Mouse (Mus musculus): ENCODE results near the gene Slc25a12.
A peak's percentile ranks its signal among the peaks of the same experiment; 100 is the strongest.
"Not testable (repeated sequence)": the region's sequence is repeated elsewhere in the genome, so short reads cannot be mapped to it uniquely, and the experiment has no call there.

Gene Slc25a12

DNA sequence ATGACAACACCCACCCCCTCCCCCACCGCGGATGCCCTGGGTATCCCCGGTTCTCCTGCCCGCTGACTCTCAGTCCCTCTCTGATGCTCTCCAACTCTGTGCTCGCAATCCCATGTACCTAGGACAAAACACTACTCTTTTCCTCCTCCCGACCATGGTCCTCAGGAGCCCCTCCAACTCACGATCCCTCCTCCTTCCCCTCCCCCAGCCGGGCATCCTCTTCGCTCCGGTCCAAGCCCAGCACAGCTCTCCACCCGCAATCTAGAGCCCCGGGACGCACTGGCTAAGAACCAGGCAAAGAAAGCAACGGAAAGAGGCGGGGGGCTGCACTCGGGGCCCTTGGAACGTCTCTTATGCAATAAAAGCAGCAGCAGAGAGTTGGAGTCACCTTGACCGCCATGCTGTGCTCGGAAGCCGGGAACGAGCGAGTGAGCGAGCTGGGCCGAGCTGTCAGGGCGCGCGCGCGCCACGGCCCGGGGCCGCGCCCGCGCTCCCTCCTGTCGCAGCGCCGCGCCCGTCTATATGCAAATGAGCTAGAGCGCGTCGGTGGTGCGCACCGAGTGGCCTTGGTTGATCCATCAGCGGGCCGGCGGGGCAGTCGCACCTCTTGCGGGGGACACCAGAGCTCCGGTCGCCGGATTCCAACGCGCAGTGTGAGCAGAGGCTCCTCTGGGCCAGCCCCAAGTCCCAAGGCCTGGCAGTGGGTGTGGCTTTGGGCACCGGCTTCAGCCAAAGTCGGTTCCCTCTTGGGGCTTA is at the start of gene Slc25a12:
TSS of gene Slc25a12 (minus strand) at position 625 of the 756 bp plus-strand sequence.
- peak; percentile 70 for DNase-seq (ENCODE audit: low read depth, low spot score)

DNA sequence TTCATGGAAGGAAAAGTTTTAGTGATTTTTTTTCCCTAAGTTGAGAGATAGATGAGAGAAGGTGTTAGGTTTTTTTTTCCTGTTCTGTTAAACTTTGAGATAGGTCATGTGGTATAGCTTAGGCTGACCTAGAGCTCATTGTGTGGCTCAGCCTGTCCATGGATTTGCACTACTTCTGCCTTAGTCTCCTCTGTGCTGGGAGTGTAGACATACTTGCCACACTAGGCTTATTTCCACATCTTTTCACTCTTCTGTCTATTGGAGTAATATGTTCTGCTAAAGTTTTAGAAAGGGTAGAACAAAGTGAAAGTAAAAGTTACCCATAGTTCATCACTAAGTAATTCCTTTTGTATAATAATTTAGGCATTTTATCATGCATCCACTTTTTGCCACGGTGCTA is 38.1 kb upstream of the Slc25a12 start:
- DNase-seq (ENCODE audit: low read depth, low spot score), result no peak

DNA sequence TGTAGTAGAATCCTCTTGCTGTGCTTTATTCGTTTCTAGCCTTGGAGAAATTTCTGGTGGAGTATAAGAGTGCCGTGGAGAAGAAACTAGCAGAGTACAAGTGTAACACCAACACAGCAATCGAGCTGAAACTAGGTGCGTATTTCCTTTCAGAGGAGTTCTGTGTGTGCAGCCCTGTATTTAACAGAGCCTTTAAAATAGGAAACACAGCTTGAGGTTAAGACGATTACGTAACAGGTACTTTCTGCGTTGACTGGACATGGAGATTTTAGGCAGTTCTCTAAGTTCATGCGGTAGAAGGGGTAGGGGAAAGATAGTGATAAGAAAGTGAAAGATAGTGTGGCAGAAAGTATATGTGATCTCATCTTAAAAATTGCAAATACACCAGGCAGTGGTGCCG is 22.3 kb upstream of the Slc25a12 start:
- DNase-seq (ENCODE audit: low read depth, low spot score), result no peak

DNA sequence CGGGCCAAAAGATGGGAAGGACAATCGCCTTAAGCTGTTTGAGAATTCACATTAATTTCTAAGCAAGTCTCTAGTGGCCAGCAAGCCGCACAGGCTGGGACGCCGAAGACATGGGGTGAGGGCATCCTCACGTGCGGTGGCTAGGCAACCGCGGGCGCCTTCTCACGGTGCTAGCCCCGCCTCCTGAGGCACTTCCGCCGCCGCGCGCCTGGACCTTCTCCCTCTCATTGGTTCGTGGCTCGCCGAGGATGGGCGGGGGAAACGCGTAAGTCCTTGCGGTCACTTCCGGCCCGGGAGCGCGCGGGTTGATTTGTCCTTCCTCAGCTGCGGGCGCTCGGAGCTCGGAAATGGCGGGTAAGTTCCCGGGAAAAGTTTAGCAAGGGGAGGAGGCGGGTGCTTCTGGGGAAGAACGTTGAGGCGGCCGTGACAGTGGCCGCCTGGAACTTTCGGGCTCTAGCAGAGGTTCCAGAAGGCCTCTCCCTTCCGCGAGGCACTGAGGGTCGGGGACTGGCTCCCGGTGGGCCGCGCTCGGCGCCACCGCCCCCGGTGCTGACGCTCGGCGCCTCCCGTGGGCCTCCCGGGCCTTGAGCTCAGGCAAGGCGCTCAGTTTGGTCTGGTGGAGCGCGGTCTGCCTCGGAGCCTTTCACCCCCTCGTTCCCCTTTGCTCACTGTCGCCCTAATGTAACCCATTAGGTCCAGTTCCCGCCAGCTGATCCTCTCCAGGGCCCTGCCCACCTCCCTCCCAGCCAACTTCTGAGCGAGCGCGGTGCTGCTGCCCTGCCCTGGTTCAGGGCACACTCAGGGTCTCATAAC is 21.6 kb upstream of the Slc25a12 start, which contains the start of gene Hat1:
TSS of gene Hat1 (plus strand) at position 8 of the 813 bp plus-strand sequence.
- peak; percentile 89 for DNase-seq (ENCODE audit: low read depth, low spot score)

DNA sequence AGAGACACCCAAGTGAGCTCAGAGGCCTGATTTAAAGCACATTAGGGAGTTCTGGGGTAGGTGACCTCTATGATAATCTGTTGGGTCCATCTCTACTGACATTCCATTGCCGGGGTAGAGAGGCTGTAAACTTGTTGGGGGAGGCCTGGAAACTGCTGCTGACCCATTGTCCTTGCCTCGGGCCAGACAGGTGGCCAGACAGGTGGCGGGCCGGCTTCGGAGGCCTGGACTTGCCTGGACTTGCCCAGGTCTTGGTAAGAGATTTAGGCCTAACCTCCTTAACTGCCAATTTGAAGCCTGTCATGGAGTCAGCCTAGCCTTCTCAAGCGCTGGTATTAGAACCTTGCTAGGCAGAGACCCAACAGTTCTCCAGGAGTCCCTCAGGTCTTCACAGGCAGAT is 20.2 kb upstream of the Slc25a12 start:
- DNase-seq (ENCODE audit: low read depth, low spot score), result no peak

DNA sequence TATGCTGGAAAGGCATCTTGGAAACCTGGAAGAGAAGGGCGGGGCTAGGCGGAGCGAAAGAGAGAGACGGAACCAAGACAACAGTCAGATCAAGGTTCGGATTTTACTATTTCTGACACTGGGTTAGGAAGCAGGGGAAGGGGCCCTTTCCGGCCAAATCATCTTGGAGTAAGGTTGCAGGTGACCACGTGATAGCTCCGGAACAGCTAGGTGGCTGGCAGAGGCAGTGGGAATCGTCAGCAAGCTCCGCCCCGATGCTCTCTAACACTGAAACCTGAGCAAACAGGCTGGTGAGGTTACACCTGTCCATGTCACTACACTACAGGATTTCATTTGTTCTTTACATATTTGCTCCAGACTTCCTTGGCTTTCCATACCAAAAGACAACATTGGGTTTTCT is 16.3 kb upstream of the Slc25a12 start:
- no peak for DNase-seq (ENCODE audit: low read depth, low spot score)

DNA sequence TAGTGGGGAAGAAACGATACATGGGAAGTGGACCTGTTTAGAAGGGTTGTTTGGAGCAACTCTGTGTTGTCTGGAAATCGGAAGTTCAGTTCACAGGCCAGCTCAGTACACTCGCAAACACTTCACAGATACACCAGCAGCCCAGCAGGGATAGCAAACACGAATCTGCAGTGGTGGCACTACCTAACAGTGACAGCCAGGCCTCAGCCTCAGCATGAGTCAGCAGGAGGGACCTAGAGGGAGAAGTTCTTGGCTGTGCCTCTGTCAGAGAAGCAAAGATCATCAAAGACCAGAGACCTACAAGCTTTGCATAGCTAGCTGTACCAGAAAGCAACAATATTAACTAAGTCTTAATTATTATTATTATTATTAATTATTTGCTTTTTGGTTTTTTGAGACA is 14.4 kb upstream of the Slc25a12 start:
- no peak for DNase-seq (ENCODE audit: low read depth, low spot score)

DNA sequence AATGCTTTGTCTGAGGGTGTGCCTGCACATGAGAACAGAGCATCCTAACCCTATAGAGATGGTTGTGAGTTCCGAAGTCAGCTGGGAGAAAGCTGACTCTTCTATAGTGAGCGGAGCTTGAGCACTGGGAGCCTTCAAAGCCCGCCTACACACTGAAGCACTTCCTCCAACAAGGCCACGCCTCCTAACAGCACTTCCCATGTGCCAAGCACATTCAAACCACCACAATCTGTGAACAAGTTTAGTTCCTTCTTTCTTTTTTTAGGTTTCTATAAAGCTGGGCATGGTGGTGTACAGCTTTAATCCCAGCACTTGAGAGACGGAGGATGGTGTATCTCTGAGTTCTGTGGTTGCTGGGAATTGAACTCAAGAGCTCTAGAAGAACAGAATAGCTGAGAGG is 9.9 kb upstream of the Slc25a12 start:
- no peak for DNase-seq (ENCODE audit: low read depth, low spot score)

DNA sequence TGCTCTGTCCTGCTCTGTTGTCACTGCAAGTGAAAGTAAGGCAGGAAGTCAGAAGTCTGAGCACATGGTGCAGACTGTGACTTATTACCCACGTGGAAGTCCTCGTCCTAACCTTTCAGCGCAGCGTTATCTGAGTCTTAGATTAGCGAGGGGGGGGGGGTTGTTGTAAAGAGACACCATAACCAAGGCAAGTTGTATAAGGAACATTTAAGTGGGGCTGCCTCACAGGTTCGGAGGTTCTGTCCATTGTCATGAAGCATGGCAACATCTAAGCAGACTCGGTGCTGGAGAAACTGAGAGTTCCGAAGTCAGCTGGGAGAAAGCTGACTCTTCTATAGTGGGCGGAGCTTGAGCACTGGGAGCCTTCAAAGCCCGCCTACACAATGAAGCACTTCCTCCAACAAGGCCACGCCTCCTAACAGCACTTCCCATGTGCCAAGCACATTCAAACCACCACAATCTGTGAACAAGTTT is 8.9 kb upstream of the Slc25a12 start:
- DNase-seq (ENCODE audit: low read depth, low spot score), result no peak

DNA sequence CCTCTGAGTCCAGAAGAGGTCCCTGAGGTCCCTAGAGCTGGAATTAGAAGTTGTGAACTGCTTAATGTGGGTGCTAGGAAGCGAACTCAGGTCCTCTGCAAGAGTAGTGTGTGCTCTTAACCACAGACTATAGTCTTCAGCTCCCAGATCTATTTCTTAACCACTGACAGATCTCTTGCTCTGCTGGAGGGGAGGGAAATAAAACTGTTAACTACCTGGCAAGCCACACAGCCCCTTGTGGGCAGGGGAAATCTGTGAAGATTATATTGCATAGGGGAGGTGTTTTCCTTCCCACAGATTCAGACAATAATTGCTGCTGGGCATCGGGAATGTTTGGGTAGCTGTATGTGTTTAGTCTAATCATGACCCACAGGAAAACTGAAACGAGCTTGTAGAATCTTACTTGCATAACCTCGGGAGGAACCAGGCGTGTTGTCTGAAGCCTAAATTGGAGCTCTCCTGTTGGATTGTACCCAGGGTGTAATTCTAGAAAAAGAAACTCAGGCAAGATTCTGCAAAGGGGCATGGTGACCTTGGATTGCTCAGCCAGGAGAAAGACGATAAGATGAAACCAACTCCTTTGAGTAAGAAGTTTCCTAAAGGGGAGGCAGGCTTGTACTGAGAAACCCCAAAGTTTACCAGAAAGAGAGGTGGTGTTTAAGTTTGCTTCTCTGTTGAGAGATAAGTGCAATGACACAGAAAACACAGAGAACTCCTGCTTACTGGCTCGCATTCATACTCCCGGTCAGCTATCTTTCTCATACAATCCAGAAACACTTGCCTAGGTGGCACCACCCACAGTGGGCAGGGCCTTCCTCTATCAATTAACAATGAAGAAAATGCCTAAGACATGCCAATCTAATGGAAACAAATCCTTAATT is 7.0 kb upstream of the Slc25a12 start:
- no peak for DNase-seq (ENCODE audit: low read depth, low spot score)

DNA sequence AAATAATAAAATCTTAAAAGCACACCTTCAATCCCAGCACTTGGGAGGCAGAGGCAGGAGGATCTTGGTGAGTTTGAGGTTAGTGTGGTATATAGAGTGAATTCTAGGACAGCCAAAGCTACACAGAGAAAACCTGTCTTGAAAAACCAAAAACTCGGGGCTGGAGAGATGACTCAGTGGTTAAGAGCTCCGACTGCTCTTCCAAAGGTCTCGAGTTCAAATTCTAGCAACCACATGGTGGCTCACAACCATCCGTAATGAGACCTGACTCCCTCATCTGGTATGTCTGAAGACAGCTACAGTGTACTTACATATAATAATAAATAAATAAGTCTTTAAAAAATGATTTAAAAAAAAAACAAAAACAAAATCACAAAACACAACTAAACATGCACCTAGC is 4.7 kb upstream of the Slc25a12 start:
- DNase-seq (ENCODE audit: low read depth, low spot score), result not testable (repeated sequence)

DNA sequence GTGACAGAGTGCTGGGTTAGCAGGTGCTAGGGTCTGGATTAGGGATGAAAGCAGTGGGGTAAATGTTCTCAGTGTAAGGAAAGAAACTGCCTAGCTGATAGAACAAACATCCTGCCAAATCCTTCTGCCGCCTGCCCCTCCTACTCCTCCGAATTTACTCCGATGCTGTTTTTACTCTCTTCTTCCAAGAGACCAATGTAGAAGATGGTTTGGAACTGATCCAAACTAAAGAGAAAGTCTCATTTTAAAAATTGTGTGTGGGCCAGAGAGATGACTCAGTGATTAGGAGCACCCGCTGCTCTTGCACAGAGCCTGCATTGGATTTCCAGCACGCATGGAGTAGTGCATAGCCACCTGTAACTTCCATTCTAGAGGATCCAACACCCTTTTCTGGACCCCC is 4.2 kb upstream of the Slc25a12 start:
- DNase-seq (ENCODE audit: low read depth, low spot score), result no peak

DNA sequence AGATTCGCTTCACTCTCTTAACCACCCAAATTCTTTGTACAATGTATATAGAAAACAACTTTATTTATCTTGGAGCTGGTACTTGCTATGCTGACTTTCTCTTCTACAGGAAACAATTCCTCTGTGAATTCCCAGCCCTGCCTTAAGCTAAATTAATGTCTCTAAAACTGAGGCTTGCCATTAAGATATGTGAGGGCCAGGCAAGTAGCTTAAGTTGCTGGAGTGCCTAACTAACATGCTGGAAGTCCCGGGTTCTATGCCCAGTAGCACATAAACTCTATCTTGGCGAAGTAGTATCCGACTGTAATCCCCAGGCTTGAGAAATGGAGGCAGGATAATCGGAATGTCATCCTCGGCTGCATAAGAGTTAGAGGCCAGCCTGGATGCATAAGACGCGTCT is 537 bp upstream of the Slc25a12 start:
- no peak for DNase-seq (ENCODE audit: low read depth, low spot score)

DNA sequence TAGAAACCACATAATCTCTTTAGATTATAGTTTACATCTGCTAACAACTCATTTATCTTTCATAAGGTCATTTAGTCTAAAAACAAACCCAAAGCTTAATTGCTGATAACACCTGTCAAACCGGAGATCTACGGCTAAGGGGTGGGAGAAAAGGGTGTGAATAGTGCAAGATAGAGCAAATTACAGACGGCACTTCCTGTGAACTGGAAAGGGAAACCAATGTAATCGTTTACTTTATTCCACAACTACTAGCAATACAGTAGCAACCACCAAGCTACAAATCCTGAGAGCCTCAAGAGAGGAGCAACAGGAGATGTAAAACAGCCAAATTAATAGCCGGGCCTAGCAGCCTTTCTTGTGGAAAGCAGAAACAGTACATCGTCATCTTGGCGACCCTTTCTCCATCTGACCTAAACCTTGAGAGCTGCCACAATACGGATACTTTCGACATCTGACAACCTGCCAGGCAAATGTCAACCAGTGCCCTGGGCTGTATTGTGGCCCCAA is 878 bp downstream of the Slc25a12 start:
- DNase-seq (ENCODE audit: low read depth, low spot score), result no peak

DNA sequence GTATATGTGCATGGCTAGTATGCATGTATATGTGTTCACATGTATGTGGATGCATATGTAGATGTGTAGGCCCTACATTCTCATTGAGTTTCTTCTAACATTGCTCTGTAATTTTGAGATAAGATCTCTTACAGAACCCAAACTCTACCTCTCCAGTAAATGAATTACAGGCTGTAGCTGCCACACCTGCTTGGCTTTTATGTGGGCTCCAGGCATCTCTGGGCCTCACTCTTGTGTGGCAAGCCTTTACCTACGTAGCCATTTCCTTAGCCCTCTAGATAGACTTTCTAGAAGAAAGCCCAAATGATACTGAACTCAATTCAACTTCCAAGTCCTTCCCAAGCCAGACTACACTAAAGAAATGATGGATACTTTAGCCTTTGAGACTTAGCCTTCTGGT is 7.4 kb downstream of the Slc25a12 start:
- no peak for DNase-seq (ENCODE audit: low read depth, low spot score)

DNA sequence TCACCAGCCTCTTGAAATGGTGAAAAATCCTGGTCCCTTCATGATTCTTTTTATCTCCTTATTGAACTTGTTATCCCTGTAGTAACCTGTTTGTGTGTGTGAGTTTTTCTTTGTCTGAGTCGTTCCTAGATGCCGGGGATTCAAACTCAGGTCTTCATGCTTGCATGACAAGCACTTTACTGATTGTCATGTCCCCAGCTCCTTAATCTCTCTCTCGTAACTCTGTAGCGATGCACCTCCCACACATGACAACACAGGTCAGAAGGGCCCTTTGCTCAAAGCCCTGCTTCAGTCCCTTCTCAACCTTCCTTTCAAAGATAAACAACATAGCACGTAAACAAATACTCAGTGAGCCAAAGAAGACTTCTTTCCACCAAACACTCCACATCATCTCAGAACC is 9.2 kb downstream of the Slc25a12 start:
- no peak for DNase-seq (ENCODE audit: low read depth, low spot score)

DNA sequence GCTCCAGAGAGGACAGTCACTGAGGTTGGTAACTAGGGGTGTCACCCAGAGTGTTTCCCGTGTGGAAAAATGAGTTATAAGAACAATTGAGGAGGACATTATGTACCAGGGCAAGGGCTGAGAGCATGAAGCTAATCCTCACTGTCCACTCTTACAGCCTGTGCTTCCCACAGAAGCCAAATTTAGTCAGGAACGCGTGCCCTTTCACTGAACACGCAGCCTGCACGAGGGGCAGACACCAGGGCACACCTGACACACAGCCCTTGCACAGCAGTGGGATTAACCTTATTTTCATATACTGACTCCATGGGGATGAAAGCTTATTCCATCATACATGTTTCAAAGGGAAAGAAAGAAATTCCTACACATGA is 13.5 kb downstream of the Slc25a12 start:
- no peak for DNase-seq (ENCODE audit: low read depth, low spot score)

DNA sequence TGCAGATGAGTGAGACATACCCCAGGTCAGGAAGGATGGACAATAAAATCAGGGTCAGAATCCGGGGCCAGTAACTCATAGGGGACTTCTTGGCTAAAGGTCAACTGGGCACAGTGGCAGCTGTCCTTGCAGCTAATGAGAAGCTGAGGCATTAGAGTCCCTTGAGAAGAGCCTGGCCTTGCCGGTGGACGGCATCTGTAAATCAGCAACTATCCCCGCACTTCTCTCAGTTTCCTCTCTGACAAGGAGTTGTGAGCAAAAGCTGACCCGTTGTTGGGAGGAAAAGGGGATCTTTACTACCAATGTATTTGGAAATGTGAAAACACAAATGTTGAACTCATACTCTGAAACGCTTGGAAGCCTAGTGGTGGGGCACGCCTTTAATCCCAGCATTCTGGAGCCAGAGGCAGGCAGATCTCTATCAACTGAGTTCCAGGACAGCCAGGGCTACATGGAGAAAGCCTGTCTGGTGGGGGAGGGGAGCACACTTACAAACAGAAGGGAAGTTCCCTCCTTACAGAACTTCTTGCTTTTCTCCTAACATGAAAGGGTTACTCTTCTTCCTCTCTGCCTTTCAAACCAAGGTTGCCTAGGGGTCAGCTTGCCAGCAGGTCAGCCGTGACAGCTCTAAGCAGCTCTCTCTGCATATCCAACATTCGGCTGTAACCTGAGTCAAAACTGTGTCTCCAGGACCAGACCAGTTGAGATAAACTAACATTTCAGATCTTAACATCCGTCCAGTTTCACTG is 14.1 kb downstream of the Slc25a12 start:
- no peak for DNase-seq (ENCODE audit: low read depth, low spot score)

DNA sequence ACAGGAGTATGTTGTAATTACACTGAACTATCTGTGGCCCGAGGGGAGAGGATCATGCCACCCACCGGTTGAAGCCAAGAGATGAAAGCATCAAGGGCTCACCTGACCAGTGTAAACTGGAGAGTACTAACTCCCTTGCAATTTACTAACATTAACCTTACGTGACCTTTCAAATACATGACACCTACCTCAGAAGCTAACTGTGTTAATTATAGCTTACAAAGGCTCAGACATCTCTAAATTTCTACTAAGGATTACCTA is 15.9 kb downstream of the Slc25a12 start:
- DNase-seq (ENCODE audit: low read depth, low spot score), result no peak

DNA sequence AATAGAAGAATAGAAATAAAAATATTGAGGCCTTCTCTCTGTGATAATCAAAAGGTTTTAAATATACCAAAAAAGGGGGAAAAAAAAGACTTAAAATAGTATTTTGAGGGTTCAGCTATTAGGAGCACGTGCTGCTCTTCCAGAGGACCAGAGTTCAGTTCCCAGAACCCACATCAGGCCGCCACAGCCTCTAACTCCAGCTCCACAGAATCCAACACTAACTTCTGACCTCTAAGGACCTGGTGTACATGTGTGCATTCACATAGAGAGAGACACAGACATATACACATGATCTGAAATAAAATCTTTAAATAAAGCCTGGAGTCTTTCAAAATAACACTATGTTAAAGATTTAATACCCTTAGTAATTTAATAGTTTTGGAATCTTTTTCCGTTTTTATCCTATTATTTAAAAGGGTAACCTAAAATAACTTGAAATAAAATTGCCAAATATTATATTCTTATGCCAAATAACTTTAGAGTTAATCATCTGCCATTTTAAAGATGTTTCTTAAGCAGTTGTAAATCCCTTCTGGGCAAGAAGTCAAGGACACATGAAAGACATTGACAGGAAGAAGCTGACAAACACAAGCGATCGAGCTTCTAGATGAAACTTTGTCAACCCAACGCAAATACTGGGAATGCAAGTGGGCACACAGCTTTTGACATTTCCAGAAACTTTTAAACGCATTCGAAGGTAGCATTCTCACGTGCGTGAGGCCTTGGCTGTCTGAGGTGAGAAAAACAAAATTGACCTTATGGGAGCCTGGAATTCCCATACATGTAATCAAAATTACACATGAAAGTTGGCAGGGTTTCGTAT is 16.4 kb downstream of the Slc25a12 start:
- no peak for DNase-seq (ENCODE audit: low read depth, low spot score)

Measured in retina, postnatal 7 days (tissue).